Mouse (Mus musculus): ENCODE data around the gene Atp10a. TPM values are rescaled to one million over a fixed set of nuclear protein-coding genes. Genes with fewer than 3 reads are reported as not detected.
A peak's percentile ranks its signal among the peaks of the same experiment; 100 is the strongest.

Atp10a gene
- polyA plus RNA-seq, 1 experiment: 7.7 TPM

DNA sequence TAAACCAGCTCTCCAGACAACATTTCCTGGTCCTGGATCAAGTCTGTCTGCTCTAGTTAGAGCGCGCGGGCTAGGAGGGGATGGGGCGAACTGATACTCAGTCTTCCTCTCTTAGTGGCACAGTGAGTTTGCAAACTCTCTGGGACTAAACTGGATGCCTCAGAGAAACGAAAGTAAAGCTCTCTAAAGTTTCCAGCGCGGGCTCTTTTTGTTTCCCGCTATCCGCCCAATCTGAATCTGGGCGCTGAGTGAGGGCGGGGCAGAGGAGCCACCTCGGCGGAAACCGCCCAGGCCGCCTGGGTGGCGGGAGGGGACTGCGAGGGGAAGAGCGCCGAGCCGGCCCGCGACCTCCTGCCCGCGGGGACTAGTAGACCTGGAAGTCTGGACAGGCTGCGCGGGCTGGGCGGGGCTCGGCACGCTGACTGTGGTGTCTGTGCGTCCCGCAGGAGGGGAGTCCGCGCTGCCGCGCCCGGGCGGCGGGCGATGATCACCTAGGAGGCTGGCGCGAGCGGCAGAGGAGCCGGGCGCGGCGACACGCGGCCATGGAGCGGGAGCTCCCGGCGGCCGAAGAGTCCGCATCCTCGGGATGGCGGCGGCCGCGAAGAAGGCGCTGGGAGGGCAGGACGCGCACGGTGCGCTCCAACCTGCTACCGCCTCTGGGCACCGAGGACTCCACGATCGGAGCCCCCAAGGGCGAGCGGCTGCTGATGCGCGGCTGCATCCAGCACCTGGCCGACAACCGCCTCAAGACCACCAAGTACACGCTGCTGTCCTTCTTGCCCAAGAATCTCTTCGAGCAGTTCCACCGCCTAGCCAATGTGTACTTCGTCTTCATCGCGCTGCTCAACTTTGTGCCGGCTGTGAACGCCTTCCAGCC is 2.2 kb downstream of the Atp10a start:
- TF ChIP-seq POLR2A (IDR thresholded peaks at IDR 0.05; ENCODE audit: extremely low read depth, insufficient read depth, low read length) (no peak), CTCF (IDR thresholded peaks at IDR 0.05; ENCODE audit: extremely low read depth, insufficient read depth, low read length) (no peak)
- Histone ChIP-seq H3K4me1 (ENCODE audit: control insufficient read depth, insufficient read depth, low read length) (no peaks in the 10 kb centered on the region), H3K27ac (ENCODE audit: insufficient read depth, low read length) (peak overlapping the region; percentile 72)

DNA sequence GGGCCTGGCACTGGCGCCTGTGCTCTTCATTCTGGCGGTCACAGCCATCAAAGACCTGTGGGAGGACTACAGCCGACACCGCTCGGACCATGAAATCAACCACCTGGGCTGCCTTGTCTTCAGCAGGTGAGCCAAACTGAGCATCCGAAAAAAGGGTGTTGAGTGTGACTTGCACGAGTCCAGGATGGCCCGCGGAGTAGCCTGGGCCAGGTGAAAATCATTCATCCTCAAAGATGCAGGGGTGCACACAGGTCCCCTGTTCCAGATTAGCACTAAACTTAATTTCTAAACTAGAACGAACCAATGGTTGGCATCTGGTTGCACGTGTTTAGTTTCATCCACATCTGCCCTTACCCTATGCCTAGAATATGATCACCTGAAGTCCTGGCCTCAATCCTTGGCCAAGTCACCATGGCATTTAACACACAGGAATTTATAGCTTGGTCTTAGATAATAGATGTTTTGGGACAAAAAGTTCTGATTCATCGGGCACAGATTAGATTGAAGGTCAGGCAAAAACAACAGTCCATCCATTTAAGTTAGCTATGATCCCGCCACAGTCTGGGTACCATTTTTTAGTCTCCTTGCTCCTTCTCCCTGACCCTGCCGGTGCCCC is 2.9 kb downstream of the Atp10a start:
- Histone ChIP-seq H3K4me1 (ENCODE audit: control insufficient read depth, insufficient read depth, low read length) (no peaks in the 10 kb centered on the region), H3K27ac (ENCODE audit: insufficient read depth, low read length) (peak overlapping the region; percentile 72), H3K4me3 (ENCODE audit: insufficient read depth, low read length) (peak overlapping the region; percentile 87)
- TF ChIP-seq POLR2A (IDR thresholded peaks at IDR 0.05; ENCODE audit: extremely low read depth, insufficient read depth, low read length) (no peak), CTCF (IDR thresholded peaks at IDR 0.05; ENCODE audit: extremely low read depth, insufficient read depth, low read length) (no peak)

More for the DNA sequence above, 2.2 kb downstream of the Atp10a start:
- H3K4me3 ChIP-seq (ENCODE audit: insufficient read depth, low read length): peak overlapping the region; percentile 87

- Histone ChIP-seq H3K4me3 (ENCODE audit: insufficient read depth, low read length) (peak overlapping the region; percentile 87; the same call in 1 of the 2 replicates), H3K27ac (ENCODE audit: insufficient read depth, low read length) (peak overlapping the region; percentile 87; the same call in 1 of the 2 replicates), H3K4me1 (ENCODE audit: control insufficient read depth, insufficient read depth, low read length) (no peaks in the 10 kb centered on the region)
- TF ChIP-seq CTCF (IDR thresholded peaks at IDR 0.05; ENCODE audit: extremely low read depth, insufficient read depth, low read length): no peak
- no peak for TF ChIP-seq POLR2A (IDR thresholded peaks at IDR 0.05; ENCODE audit: extremely low read depth, insufficient read depth, low read length)
Measured at GRCm38 (mm10) chr7:58660046-58660445, 4.1 kb downstream of the Atp10a start.

DNA sequence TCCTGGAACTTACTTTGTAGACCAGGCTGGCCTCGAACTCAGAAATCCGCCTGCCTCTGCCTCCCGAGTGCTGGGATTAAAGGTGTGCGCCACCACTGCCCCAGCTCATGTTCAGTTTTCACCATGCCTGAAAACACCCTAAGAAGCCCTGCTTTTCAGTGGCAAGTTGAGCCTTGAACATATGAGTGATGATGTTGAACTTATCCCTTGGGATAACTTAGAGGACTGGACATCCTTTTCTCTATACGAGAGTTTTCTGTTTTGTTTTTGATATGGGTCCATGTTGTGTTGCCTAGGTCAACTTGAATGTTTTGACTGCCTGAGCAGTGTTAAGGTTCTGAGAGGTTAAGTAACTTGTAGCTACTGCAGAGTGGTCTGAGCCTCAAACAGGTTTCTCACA is 4.7 kb downstream of the Atp10a start:
- H3K27ac ChIP-seq (ENCODE audit: insufficient read depth, low read length): no peak overlapping the region
- H3K4me1 ChIP-seq (ENCODE audit: control insufficient read depth, insufficient read depth, low read length): no peaks in the 10 kb centered on the region
- no peak overlapping the region for H3K4me3 ChIP-seq (ENCODE audit: insufficient read depth, low read length)
- no peak for TF ChIP-seq CTCF (IDR thresholded peaks at IDR 0.05; ENCODE audit: extremely low read depth, insufficient read depth, low read length)
- no peak for TF ChIP-seq POLR2A (IDR thresholded peaks at IDR 0.05; ENCODE audit: extremely low read depth, insufficient read depth, low read length)

GRCm38 (mm10) chr7:58661076-58661475 is 5.1 kb downstream of the Atp10a start:
- TF ChIP-seq CTCF (IDR thresholded peaks at IDR 0.05; ENCODE audit: extremely low read depth, insufficient read depth, low read length) (no peak), POLR2A (IDR thresholded peaks at IDR 0.05; ENCODE audit: extremely low read depth, insufficient read depth, low read length) (0 out of 2 replicates have a peak, but pooled peaks have one; percentile 22)
- Histone ChIP-seq H3K4me1 (ENCODE audit: control insufficient read depth, insufficient read depth, low read length) (no peaks in the 10 kb centered on the region), H3K27ac (ENCODE audit: insufficient read depth, low read length) (no peak overlapping the region), H3K4me3 (ENCODE audit: insufficient read depth, low read length) (no peak overlapping the region; the same call in 1 of the 2 replicates)

DNA sequence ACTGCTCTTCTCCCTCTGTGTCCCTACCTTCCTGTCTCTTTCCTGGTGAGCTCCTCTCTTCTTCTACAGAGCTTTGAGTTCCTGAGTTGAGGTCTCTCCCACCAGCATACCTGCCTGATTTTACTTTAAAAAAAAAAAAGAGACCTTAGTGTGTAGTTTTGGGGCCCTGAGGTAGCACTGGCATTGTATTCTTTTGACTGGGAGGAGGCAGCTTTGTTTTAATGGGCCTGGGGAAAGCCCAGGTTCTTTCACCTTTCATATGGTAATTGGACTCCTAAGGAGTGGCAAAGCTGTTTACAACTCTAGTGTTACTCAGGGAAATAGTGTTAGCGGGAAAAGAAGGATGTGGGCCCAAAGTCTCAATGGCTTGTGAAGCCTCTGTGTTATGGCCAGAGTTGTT is 12.7 kb downstream of the Atp10a start:
- H3K27ac ChIP-seq (ENCODE audit: insufficient read depth, low read length): no peak overlapping the region
- H3K4me1 ChIP-seq (ENCODE audit: control insufficient read depth, insufficient read depth, low read length): no peaks in the 10 kb centered on the region
- TF ChIP-seq POLR2A (IDR thresholded peaks at IDR 0.05; ENCODE audit: extremely low read depth, insufficient read depth, low read length): no peak
- TF ChIP-seq CTCF (IDR thresholded peaks at IDR 0.05; ENCODE audit: extremely low read depth, insufficient read depth, low read length): no peak
- no peak overlapping the region for H3K4me3 ChIP-seq (ENCODE audit: insufficient read depth, low read length)

GRCm38 (mm10) chr7:58676075-58676474 is 20.1 kb downstream of the Atp10a start:
- Histone ChIP-seq H3K27ac (ENCODE audit: insufficient read depth, low read length) (no peak overlapping the region), H3K4me3 (ENCODE audit: insufficient read depth, low read length) (no peak overlapping the region), H3K4me1 (ENCODE audit: control insufficient read depth, insufficient read depth, low read length) (no peaks in the 10 kb centered on the region)
- no peak for TF ChIP-seq CTCF (IDR thresholded peaks at IDR 0.05; ENCODE audit: extremely low read depth, insufficient read depth, low read length)

- Histone ChIP-seq H3K4me1 (ENCODE audit: control insufficient read depth, insufficient read depth, low read length) (no peaks in the 10 kb centered on the region), H3K4me3 (ENCODE audit: insufficient read depth, low read length) (no peak overlapping the region), H3K27ac (ENCODE audit: insufficient read depth, low read length) (no peak overlapping the region; the same call in 1 of the 2 replicates)
- TF ChIP-seq POLR2A (IDR thresholded peaks at IDR 0.05; ENCODE audit: extremely low read depth, insufficient read depth, low read length) (no peak), CTCF (IDR thresholded peaks at IDR 0.05; ENCODE audit: extremely low read depth, insufficient read depth, low read length) (no peak)
Measured at GRCm38 (mm10) chr7:58677111-58677805, 21.3 kb downstream of the Atp10a start.

GRCm38 (mm10) chr7:58685967-58686366 is 30.0 kb downstream of the Atp10a start:
- Histone ChIP-seq H3K27ac (ENCODE audit: insufficient read depth, low read length) (no peak overlapping the region), H3K4me3 (ENCODE audit: insufficient read depth, low read length) (no peak overlapping the region), H3K4me1 (ENCODE audit: control insufficient read depth, insufficient read depth, low read length) (peaks cover 2% of the 10 kb centered on the region; the same call in 1 of the 2 replicates)
- TF ChIP-seq POLR2A (IDR thresholded peaks at IDR 0.05; ENCODE audit: extremely low read depth, insufficient read depth, low read length): no peak
- TF ChIP-seq CTCF (IDR thresholded peaks at IDR 0.05; ENCODE audit: extremely low read depth, insufficient read depth, low read length): no peak
